16 mouse cellular contexts compared by ENCODE assay signal in the genomic region with DNA sequence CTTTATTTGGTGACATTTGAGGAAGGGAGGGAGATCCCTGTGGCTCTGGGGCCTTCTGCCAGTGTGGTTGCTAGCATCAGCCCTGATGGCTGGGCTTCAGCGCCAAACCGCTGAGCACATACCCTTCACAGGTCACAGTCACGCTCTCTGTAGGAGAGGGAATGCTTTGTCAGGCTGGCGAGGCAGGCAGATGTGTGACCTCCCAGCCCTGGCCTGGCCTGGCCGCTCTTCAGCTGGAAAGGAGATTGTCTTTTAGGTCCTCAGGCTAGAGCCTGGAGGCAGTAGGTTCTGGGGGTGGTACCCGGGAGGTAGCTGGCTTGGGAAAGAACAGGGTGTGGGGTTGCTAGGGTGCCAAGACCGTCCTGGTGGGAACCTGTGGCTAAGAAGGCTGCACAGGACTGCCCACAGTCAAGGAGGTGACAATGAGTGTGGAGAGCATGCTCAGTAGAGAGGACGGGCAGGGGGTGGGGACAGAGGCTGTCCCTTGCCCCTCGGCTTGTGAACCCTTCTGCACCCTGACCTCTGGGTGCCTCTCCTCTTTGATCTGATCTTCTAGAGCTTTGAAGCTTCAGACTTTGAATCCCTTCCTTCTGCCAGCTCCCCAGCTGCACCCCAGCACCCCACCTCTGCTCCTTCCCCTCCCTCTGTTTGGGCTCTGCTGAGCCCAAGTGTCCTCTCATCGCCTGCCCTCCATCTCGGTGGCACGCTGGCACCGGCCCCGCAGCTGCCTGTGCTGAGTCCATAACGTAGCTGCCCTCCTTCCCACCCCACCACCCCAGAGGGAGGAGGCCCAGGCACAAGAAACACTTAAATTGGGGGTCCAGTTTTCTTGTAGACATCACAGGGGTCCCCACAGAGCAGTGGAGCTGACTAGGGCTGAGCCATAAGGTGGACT. TPM values are rescaled to one million over a fixed set of nuclear protein-coding genes. Genes with fewer than 3 reads are reported as not detected.
DNase-seq lines count a peak whose midpoint lies in the region; ATAC-seq lines count a peak whose summit lies in the region.
"Had no signal": no experiment of that assay in that cellular context is flagged by ENCODE, and none has a peak within 500 bp of the region (broad histone marks: within the 10 kb centered on the region; RNA-seq: fewer than 3 reads in every experiment).

No protein-coding gene starts in this region.

- H3K27ac ChIP-seq in hindbrain, embryonic 10.5 days, result peak overlapping the region; percentile 45; the same call in 1 of the 2 replicates
- no peak overlapping the region for H3K27ac ChIP-seq in hindbrain, embryonic 16.5 days (ENCODE audit: low read depth, low read length)
- no peak overlapping the region for H3K27ac ChIP-seq in midbrain, embryonic 13.5 days
- no peak overlapping the region for H3K27ac ChIP-seq in midbrain, embryonic 15.5 days
- H3K27ac ChIP-seq: forebrain, embryonic 15.5 days; hindbrain, postnatal 0 days; kidney, postnatal 0 days; liver, embryonic 14.5 days had no signal

- peaks cover 5% of the 10 kb centered on the region; the same call in 1 of the 2 replicates for H3K27me3 ChIP-seq in hindbrain, embryonic 10.5 days (ENCODE audit: insufficient read depth, poor library complexity, severe bottlenecking)
- H3K27me3 ChIP-seq in hindbrain, embryonic 16.5 days (replicated peaks; ENCODE audit: control insufficient read depth, insufficient read depth, low read length), result no peaks in the 10 kb centered on the region
- no peaks in the 10 kb centered on the region for H3K27me3 ChIP-seq in midbrain, embryonic 13.5 days
- no peaks in the 10 kb centered on the region for H3K27me3 ChIP-seq in midbrain, embryonic 15.5 days (replicated peaks)
- H3K27me3 ChIP-seq: forebrain, embryonic 15.5 days had no signal

- peak; percentile 24 for DNase-seq in hindbrain, embryonic 10.5 days (ENCODE audit: low spot score)
- DNase-seq in heart, adult 8-10 months (ENCODE audit: low spot score), result peak; percentile 58
- DNase-seq in heart, postnatal 4 days, result peak; percentile 67
- no peak for DNase-seq in urinary bladder, postnatal 10 days (ENCODE audit: low spot score)
- DNase-seq in frontal cortex, adult 2 months (ENCODE audit: extremely low spot score in 1 of 2, low spot score in 1 of 2), result no peak
- DNase-seq: adrenal gland, postnatal 36 days; cerebellum, postnatal 25 days; gastrocnemius, postnatal 10 days; thymus, adult 18-20 months had no signal

- H3K9me3 ChIP-seq in hindbrain, embryonic 10.5 days, result no peaks in the 10 kb centered on the region
- H3K9me3 ChIP-seq in hindbrain, embryonic 16.5 days (ENCODE audit: control insufficient read depth, low read length), result no peaks in the 10 kb centered on the region
- no peaks in the 10 kb centered on the region for H3K9me3 ChIP-seq in midbrain, embryonic 13.5 days
- H3K9me3 ChIP-seq in midbrain, embryonic 15.5 days, result no peaks in the 10 kb centered on the region
- H3K9me3 ChIP-seq: forebrain, embryonic 15.5 days had no signal

- H3K4me3 ChIP-seq in hindbrain, embryonic 10.5 days, result no peak overlapping the region
- no peak overlapping the region for H3K4me3 ChIP-seq in hindbrain, embryonic 16.5 days (ENCODE audit: low read length)
- no peak overlapping the region for H3K4me3 ChIP-seq in midbrain, embryonic 13.5 days (replicated peaks)
- no peak overlapping the region for H3K4me3 ChIP-seq in midbrain, embryonic 15.5 days
- H3K4me3 ChIP-seq: forebrain, embryonic 15.5 days had no signal

- H3K36me3 ChIP-seq in hindbrain, embryonic 10.5 days, result peaks cover 8% of the 10 kb centered on the region
- no peaks in the 10 kb centered on the region for H3K36me3 ChIP-seq in hindbrain, embryonic 16.5 days (ENCODE audit: control insufficient read depth, insufficient read depth, low read length)
- H3K36me3 ChIP-seq in midbrain, embryonic 13.5 days, result no peaks in the 10 kb centered on the region
- H3K36me3 ChIP-seq in midbrain, embryonic 15.5 days (replicated peaks), result no peaks in the 10 kb centered on the region
- H3K36me3 ChIP-seq: forebrain, embryonic 15.5 days had no signal

- WGBS in hindbrain, embryonic 10.5 days, result 56% methylated on average over 15 of the region's 15 CpGs
- 60% methylated on average over 15 of the region's 15 CpGs for WGBS in hindbrain, embryonic 16.5 days
- whole genome bisulfite sequencing in midbrain, embryonic 13.5 days, result 70% methylated on average over 15 of the region's 15 CpGs
- 72% methylated on average over 15 of the region's 15 CpGs for WGBS in midbrain, embryonic 15.5 days

- no peak overlapping the region for H3K4me2 ChIP-seq in hindbrain, embryonic 16.5 days (ENCODE audit: low read length)
- no peak overlapping the region for H3K4me2 ChIP-seq in midbrain, embryonic 13.5 days (replicated peaks)
- no peak overlapping the region for H3K4me2 ChIP-seq in midbrain, embryonic 15.5 days
- H3K4me2 ChIP-seq: forebrain, embryonic 15.5 days had no signal

- peaks cover 53% of the 10 kb centered on the region for H3K4me1 ChIP-seq in hindbrain, embryonic 10.5 days (replicated peaks)
- peaks cover 4% of the 10 kb centered on the region; the same call in 1 of the 2 replicates for H3K4me1 ChIP-seq in hindbrain, embryonic 16.5 days (ENCODE audit: control insufficient read depth, insufficient read depth, low read depth, low read length)
- H3K4me1 ChIP-seq in midbrain, embryonic 13.5 days (replicated peaks), result 0 out of 2 replicates have a peak, but pooled peaks cover 3% of the 10 kb centered on the region
- H3K4me1 ChIP-seq in midbrain, embryonic 15.5 days, result no peaks in the 10 kb centered on the region

- ATAC-seq in hindbrain, embryonic 16.5 days, result no peak
- ATAC-seq in midbrain, embryonic 13.5 days, result peak; percentile 43; the same call in 1 of the 2 replicates
- ATAC-seq in midbrain, embryonic 15.5 days (replicated peaks), result no peak
- ATAC-seq: forebrain, embryonic 15.5 days; hindbrain, postnatal 0 days had no signal

- no peak overlapping the region for H3K9ac ChIP-seq in hindbrain, embryonic 16.5 days (ENCODE audit: low read depth, low read length)
- H3K9ac ChIP-seq in midbrain, embryonic 13.5 days (replicated peaks), result no peak overlapping the region
- no peak overlapping the region for H3K9ac ChIP-seq in midbrain, embryonic 15.5 days
- H3K9ac ChIP-seq: forebrain, embryonic 15.5 days; liver, embryonic 14.5 days had no signal

RNA-seq across cellular contexts. Expression of a gene that starts 30.2 kb away (rescaled TPM):
- 37.2 and 39.4 TPM in 2 replicates for polyA plus RNA-seq in hindbrain, embryonic 10.5 days (2016; fragmentation: Nextera tagmentation; extraction: Ambion mirVana)
- 48.7 and 49.4 TPM in 2 replicates for polyA plus RNA-seq in hindbrain, embryonic 16.5 days (2015; fragmentation: Nextera tagmentation; extraction: Ambion mirVana)
- 48.2 and 50.7 TPM in 2 replicates for polyA plus RNA-seq in midbrain, embryonic 13.5 days (2015; fragmentation: Nextera tagmentation; extraction: Ambion mirVana)
- 53.3 and 53.4 TPM in 2 replicates for polyA plus RNA-seq in midbrain, embryonic 15.5 days (2015; fragmentation: Nextera tagmentation; extraction: Ambion mirVana)
- total RNA-seq in heart, adult 8-10 months (2022), result 1 to 10 TPM; 2.4 to 3.3 (median 2.8) TPM
- total RNA-seq in heart, postnatal 4 days (2021), result 1 to 10 TPM; 4.2 to 4.5 TPM
- 13.3 and 13.6 TPM in 2 replicates for polyA plus RNA-seq in frontal cortex, adult 2 months (2012; rRNA removed)

Comparison
In these comparisons a context has a peak if more than half of its experiments do, and no peak if none do; other contexts are left out.
1. DNase-seq: peak in hindbrain, embryonic 10.5 days (single experiment), heart, adult 8-10 months (single experiment) and heart, postnatal 4 days (single experiment); none in urinary bladder, postnatal 10 days (single experiment) and frontal cortex, adult 2 months (0 of 2).